Mouse (Mus musculus): ENCODE measurements around the gene Pde8a.
A peak's percentile ranks its signal among the peaks of the same experiment; 100 is the strongest.

Gene Pde8a

DNA sequence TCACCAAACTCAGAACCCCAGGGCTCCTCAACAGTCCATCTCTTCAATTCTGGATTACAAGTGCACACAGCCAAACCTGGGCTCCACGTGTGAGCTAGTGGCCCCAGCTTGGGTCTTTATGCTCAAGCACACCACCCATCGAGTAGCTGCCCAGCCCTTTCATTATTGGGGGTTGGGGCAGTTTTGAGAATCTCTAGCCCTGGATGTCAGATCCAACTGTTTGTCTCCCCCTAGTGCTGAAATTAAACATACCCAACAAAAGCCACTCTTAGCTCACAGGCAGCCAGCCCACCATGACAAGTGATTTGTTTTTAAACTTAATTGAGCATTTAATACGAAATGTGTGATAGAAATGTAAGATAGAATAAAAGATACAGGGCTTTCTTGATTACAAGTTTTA, 128.2 kb downstream of the Pde8a start:
- peak; percentile 40 to 46 for DNase-seq

DNA sequence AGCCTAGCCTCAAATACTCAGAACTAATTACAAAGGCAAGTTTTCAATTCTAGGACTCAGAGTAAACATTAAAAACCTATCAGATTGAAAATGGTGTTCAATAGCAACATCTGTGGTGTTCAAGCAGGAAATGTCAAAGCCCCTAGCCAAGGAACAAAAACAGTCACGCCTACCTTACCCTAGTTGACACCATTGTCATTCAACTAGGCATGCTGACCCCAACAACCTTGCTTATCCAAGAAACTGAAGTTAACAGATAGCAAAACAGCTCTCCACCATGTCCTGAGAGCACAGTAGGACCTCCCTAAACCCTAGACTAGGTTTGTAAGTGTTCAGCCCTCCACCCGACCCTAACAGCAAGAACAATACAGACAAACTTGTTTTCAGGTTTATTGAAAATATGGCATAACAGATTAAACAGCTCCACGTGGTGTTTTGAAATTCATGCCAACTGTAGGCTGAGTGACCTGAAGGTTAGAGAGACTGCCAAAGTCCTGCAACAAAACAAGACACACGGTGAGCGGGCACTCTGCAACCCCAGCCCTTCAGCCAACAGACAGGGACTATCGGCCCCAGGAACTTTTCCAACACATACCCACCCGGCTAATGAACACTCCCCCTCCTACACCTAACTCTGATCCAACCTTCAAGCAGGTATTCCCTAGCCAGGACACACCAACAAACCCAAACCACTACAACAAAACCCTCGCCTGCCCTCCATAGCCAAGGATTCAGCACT, 129.1 kb downstream of the Pde8a start:
- no peak for DNase-seq

DNA sequence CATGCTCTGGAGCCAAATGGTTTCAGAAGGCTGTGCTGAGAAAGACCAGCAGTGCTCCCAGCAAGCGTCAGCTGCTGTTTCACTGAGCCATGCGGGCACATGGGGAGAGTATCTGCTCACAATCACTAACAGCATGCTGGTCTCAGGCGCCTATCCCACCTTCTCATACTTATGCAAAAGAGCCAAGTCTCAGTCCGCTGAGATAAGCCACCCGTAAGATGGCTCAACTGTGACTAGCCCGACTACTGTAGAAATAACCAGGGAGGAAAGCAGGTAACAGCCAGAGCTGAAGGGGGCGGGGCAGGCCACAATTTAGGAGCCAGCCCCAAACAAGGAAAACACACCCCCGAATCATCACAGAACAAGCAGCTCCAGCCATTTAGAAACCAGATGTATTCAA, 129.9 kb downstream of the Pde8a start:
- DNase-seq: peak in 1 of 2 experiments; percentile 20

DNA sequence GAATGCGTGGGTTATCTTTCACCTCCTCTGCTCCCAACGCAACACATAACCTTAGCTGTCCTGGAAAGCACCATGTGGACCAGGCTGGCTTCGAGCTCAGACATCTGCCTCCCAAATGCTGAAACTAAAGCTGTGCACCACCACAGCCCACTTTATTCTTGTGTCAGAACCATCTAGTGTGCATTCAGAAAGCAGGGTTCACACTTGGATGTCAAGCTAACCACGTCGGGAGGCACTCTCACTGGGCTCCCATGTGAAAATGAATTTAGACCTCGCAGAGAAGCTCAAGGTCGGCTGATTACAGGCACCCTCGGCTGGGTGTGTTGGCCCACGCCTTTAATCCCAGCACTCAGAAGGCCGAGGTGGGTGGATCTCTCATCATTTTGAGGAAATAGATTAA, 130.4 kb downstream of the Pde8a start:
- DNase-seq: no peak

DNA sequence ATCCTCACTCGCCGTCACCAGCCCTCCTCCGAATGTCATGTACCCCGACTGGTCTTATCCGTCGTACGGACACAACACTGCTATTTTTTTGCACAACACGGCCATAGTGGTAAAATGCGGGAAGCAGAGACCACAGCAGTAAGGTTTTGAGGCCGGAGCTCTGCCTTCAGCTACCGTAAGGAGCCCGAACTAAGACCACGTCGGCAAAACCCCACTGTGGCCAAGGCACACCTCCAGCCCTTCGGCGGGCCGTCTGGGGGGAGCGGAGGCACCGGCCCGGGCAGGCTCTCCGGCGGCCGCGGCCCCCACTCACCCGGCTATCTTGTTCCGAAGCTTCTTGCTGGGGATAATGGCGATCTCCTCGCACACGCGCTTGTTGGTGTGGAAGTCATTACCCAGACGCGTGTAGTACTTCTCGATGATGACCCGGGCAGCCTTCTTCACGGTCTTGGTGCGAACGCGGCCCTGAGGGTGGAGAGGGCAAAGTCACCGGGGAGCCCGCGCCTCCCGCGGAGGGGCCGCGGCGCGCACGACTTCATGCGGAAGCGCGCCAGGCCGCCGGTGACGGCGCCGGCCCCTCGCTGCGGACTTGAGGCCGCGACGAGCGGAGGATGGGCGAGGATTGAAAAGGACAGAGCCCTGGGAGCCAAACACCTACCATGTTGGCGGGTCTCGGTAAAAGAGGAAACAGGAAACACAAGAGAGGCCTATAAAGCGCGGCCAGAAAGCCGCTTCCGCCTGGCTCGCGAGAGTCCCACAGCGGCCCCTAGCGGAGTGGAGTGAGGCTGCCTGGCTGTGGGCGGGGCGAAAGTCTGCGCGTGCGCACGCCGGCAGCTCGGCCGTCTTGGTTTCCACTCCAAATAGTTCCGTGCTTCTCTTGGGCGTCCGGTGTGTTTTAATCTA, 131.4 kb downstream of the Pde8a start, which contains the start of gene Rps17:
TSS of gene Rps17 (minus strand) at position 711 of the 903 bp plus-strand sequence.
- peak; percentile 99 for DNase-seq

DNA sequence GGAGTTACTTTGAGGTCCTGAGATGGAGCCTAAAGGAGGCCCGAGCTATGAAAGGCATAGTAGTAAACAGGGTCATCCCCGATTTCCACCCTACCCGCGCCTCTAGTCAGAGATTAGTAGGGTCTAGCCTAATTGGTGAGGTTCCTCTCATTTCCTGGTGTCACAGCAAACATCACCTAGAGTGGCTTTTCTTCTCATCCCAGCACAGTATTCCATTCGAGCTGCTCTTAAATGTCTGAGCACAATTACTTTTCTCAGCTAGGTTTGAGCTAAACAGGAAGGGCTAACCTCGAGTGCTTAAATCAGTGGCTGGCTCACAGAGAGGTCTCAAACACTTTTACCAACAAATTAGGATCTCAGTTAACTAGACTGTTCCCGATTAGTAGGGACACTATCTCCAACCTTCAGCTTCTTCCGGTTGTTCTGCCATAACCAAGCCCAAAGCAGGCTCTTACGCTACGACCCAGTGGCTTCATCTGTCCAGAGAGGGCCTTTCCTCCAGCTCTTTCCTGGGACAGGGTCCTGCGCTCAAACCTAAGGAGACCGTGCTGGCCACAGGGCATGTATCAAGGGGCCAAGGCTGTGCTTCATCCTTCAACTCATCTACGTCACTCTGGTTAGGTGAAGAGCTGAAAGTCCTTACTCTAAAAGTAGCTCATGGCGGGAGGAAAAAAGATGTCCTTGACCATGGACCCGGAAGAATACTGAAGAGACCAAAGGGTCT, 132.2 kb downstream of the Pde8a start:
- DNase-seq: no peak

DNA sequence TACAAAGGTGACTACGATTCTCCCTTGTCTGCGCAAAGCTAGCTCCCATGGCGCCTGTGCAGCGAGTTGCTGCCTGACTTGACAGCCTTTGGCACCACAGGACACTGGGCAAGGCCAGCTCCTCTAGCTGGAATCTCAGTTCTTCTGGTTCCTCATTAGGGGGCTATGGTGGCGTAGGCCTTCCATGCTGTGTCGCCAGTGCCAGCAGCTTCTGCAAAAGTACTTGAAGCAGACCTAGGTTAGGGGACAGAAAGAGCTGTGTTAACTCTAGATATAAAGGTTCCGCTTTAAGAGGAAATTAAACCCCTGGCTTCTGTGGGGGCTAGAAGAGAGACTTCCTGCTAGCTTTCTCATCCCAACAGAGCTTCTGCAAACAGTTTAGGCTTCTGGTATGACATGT, 134.8 kb downstream of the Pde8a start:
- peak in 1 of 2 experiments; percentile 22 for DNase-seq

DNA sequence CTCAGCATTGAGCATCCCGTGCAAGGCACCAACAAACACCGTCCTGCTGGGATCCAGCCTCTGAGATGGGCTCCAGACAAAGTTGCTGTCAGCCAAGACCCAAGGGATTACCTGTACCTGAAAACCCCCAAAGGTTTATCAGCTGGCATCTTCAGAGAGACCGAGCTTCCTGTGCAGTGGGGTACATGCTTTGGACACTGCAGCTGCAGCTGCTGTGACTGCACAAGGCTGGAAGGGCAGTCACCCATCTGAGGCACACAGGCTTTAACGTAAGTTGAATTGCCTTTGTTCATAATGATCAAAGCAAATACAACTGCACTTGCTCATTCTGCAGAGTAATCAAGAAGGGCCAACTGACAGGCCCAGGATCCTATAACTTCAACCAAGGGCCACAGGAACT, 138.4 kb downstream of the Pde8a start:
- DNase-seq: no peak

DNA sequence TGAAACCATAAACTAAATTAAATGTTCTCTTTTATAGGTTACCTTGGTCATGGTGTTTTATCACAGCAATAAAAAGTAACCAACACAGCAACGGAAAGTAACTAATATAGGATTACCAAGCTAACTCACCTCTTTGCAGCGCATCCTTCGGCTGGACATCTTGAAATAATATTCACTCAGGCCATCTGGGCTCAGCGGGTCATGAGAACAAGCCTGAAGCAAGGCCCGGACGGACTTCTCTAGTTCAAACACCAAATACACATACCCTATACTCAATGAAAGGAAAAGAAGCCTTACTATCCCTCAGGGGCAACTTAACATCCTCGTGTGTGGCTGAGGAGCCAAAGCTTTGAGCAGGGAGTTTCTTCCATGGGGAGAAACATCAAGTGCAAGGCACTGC, 142.3 kb downstream of the Pde8a start:
- DNase-seq: no peak

DNA sequence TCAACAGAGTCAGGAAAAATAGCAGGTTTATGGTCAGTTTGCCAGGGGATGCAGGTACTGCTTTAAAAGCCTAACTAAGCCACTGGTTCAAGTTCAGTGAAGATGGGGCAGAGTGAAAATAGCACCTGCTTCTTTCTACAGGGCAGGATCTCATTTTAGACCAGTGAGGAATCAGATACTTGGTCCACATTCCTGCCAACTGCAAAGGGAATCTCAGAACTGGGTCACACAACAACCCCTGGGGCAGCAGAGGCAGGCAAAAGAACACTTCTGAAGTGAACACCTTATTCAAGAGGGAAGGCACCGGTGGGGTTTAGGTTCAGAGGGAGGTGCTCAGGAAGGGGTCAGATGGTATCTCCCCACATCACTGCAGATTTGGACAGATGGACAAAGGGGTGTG, 143.0 kb downstream of the Pde8a start:
- DNase-seq: no peak

DNA sequence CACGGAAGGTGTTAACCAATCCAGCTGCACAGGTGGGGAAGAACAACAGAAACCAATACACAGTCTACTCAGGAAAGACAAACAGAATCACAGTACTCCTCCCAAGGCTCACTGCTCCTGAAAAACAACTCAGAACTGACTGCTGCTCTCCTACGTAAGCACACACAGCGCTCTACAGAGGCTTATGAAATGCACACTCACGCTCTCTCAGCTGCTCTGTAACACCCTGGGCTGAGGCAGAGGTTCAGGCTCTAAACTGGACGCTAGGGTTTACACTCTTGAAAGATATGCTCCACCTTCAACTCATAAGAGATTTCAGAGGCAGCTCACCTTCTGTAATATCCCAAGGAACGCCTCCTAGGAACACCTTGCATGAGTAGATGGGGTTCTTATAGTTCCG, 143.6 kb downstream of the Pde8a start:
- no peak for DNase-seq

DNA sequence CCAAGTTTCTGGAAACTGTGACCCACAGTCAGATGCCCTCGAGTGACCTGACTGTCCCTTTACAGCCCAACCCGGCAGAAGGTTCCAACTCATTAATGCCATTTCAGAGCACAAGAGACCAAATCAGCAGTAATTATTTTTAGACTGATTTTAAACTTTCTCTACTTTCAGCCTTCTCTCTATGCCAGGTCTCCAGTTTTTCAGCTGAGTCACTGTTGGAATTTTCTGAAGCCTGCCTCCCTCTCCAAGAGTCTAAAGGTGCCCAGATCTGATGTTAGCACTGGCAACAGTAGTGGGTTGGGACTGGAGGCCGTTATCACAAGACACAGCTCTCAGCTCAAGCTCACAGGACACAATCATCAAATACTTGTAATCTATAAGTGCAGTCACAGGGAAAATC, 154.6 kb downstream of the Pde8a start:
- no peak for DNase-seq

DNA sequence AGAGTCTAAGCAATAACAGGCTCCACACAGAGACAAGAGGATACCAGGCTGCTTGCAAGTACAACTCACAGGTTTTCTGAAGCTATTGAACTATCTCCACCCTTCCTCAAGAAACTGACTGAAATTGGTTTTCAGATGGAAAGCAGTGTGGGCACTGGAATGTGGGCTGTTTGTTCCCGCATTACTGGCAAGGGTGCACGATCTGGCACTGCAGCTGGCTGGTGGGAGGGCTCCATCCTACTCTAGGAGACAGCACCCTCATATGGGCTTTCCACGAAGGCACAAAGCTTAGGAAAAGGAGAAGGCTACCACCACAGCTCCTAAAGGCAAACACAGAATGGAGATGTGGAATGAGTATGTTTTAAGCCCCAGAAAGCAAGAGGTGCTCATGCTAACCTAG, 156.3 kb downstream of the Pde8a start:
- DNase-seq: no peak

DNA sequence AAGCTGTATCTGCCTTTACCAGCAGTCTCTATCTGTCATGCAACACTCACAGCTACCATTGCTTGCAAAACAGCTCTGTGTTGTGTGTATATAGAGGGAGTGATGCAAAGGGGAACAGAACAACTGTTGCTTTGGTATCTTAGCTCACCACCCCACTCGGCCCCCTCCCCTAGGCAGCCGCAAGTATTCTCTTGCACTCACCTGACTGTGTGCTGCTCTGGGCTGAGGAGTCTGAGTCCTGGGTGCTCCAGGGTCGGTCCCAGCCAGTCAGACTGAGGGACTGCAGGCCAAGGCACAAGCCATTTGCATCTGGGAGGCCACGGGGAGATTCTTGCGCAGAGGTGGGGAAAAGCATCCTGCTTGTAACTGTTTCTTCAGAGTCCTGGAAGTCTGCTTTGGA, 158.4 kb downstream of the Pde8a start:
- no peak for DNase-seq

DNA sequence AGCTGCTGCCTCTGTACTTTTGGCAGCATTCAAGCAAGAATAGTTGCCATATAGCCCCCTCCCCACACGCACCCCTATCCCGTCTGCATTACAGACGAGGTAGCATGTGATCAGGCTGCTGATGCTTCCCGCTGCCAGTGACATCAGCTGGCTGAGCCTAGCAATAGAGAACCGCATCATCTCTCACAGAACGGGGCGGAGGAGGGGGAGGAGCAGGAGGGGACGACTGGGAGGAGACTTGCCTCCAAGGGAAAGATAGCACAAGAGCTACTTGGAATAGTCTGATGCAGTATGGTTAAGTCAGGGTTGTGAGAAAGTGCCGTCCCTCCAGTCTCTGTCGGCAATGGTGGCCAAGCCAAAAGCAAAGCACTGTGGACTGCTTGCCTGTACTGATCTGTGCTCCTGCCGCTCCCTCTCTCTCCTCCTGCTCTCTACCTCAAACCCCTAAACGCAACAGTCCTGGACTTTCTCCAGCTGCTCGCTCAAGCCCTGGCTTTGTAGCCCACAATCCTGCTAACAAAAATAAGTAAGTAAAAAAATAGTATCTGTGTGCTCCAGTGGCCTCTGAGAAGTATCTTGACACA, 159.0 kb downstream of the Pde8a start:
- DNase-seq: peak; percentile 52 to 59

DNA sequence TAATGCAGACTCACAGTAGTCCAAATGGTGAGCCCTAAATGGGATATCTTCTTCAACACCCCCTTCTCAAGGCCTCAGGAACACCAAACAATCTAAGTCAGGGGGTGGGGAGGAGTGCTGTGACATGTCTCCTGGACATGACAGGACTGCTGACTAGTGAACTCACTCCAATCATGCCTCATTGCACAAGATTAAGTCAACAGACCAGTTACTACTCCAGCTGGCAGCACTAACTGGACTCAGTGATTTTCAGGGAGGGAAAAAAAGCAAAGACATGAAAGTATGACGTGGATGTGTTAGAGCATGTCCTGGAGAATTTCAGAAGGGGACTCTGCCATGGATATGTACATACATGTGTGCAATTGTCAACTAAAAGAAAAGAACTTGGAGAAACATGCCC, 166.0 kb downstream of the Pde8a start:
- DNase-seq: no peak
